Comparison of ENCODE assay signal across 22 mouse cellular contexts in genomic region chr12:111882022-111882421, GRCm38 (mm10). TPM values are rescaled to one million over a fixed set of nuclear protein-coding genes. Genes with fewer than 3 reads are reported as not detected.
A peak's percentile ranks its signal among the peaks of the same experiment; 100 is the strongest.
DNase-seq lines count a peak whose midpoint lies in the region; ATAC-seq and TF ChIP-seq lines count a peak whose summit lies in the region.
"Had no signal": no experiment of that assay in that cellular context is flagged by ENCODE, and none has a peak within 500 bp of the region (broad histone marks: within the 10 kb centered on the region; RNA-seq: fewer than 3 reads in every experiment).

No protein-coding gene starts in this region.

- no peak overlapping the region for H3K4me3 ChIP-seq in heart, embryonic 12.5 days
- H3K4me3 ChIP-seq in lung, embryonic 16.5 days (ENCODE audit: low read length), result no peak overlapping the region
- no peak overlapping the region for H3K4me3 ChIP-seq in MEL (ENCODE audit: control insufficient read depth in 1 of 2, insufficient read depth in 1 of 2, low read depth in 2 of 2, low read length in 2 of 2)
- H3K4me3 ChIP-seq: embryonic facial prominence, embryonic 12.5 days; embryonic facial prominence, embryonic 15.5 days; hindbrain, embryonic 12.5 days; hindbrain, embryonic 15.5 days had no signal

- H3K9ac ChIP-seq in heart, embryonic 12.5 days, result no peak overlapping the region
- H3K9ac ChIP-seq in lung, embryonic 16.5 days (ENCODE audit: low read length), result no peak overlapping the region
- no peak overlapping the region for H3K9ac ChIP-seq in MEL (ENCODE audit: control insufficient read depth, low read depth, low read length, poor library complexity, severe bottlenecking)
- H3K9ac ChIP-seq: embryonic facial prominence, embryonic 12.5 days; embryonic facial prominence, embryonic 15.5 days; hindbrain, embryonic 12.5 days; hindbrain, embryonic 15.5 days had no signal

- H3K36me3 ChIP-seq in heart, embryonic 12.5 days, result no peaks in the 10 kb centered on the region
- no peaks in the 10 kb centered on the region for H3K36me3 ChIP-seq in lung, embryonic 16.5 days (ENCODE audit: control insufficient read depth, insufficient read depth, low read length)
- H3K36me3 ChIP-seq in MEL (ENCODE audit: control insufficient read depth in 1 of 2, insufficient read depth in 2 of 2, low read length in 2 of 2), result peaks cover 0 to 15% of the 10 kb centered on the region in 2 experiments; a peak in 2 of 4 replicates
- H3K36me3 ChIP-seq: embryonic facial prominence, embryonic 12.5 days; embryonic facial prominence, embryonic 15.5 days; hindbrain, embryonic 12.5 days; hindbrain, embryonic 15.5 days had no signal

- intact Hi-C loops in heart, postnatal 36 days (cut with DNase I), result loop anchor here (2.0 kb wide), 1 partner anchor 21 kb away; no protein-coding TSS in a partner anchor

- ATAC-seq in heart, embryonic 12.5 days (ENCODE audit: insufficient number of reproducible peaks, low FRiP score), result no peak
- ATAC-seq in lung, embryonic 16.5 days (ENCODE audit: low read depth), result no peak
- ATAC-seq: activated CD4-positive, CD25-positive, alpha-beta regulatory T cell, adult 4 months; CD4-positive, CD25-positive, alpha-beta regulatory T cell, adult 4 months; forebrain, embryonic 14.5 days; intestine, postnatal 0 days had no signal

- H3K4me2 ChIP-seq in heart, embryonic 12.5 days, result no peak overlapping the region
- H3K4me2 ChIP-seq in lung, embryonic 16.5 days (ENCODE audit: low read depth, low read length), result no peak overlapping the region
- H3K4me2 ChIP-seq: embryonic facial prominence, embryonic 12.5 days; embryonic facial prominence, embryonic 15.5 days; hindbrain, embryonic 12.5 days; hindbrain, embryonic 15.5 days had no signal

- no peak for TF ChIP-seq RAD21 in MEL (IDR thresholded peaks at IDR 0.05; ENCODE audit: low read depth, low read length)

- H3K9me3 ChIP-seq in heart, embryonic 12.5 days (replicated peaks), result no peaks in the 10 kb centered on the region
- H3K9me3 ChIP-seq in lung, embryonic 16.5 days (ENCODE audit: control insufficient read depth, low read length), result no peaks in the 10 kb centered on the region
- no peaks in the 10 kb centered on the region for H3K9me3 ChIP-seq in MEL (replicated peaks; ENCODE audit: insufficient read depth, low read length)
- H3K9me3 ChIP-seq: embryonic facial prominence, embryonic 12.5 days; embryonic facial prominence, embryonic 15.5 days; hindbrain, embryonic 12.5 days; hindbrain, embryonic 15.5 days had no signal

- no peak for DNase-seq in heart, postnatal 36 days
- no peak for DNase-seq in lung, postnatal 36 days
- no peak for DNase-seq in MEL (ENCODE audit: low read depth, low spot score)
- no peak for DNase-seq in layer of hippocampus, adult 11-12 months (ENCODE audit: low spot score)
- DNase-seq in spleen, postnatal 36 days (ENCODE audit: low spot score in 2 of 2), result no peak
- DNase-seq: adrenal gland, adult 8-10 months; adrenal gland, postnatal 25 days; cerebellum, adult 11-12 months; cerebellum, adult 9-10 months; cerebellum, postnatal 14 days; gastrocnemius, postnatal 25 days; heart, postnatal 14 days had no signal

- no peaks in the 10 kb centered on the region for H3K79me2 ChIP-seq in MEL (ENCODE audit: control insufficient read depth, insufficient read depth, low read length, poor library complexity)

- peaks cover 43% of the 10 kb centered on the region for H3K4me1 ChIP-seq in heart, embryonic 12.5 days (replicated peaks)
- H3K4me1 ChIP-seq in lung, embryonic 16.5 days (replicated peaks; ENCODE audit: control insufficient read depth, insufficient read depth, low read length), result 0 out of 2 replicates have a peak, but pooled peaks cover 2% of the 10 kb centered on the region
- peaks cover 7 to 12% of the 10 kb centered on the region in 2 experiments; a peak in 3 of 4 replicates for H3K4me1 ChIP-seq in MEL (ENCODE audit: control insufficient read depth in 1 of 2, insufficient read depth in 2 of 2, low read length in 2 of 2)
- H3K4me1 ChIP-seq: embryonic facial prominence, embryonic 12.5 days; embryonic facial prominence, embryonic 15.5 days; hindbrain, embryonic 12.5 days; hindbrain, embryonic 15.5 days had no signal

- 0 out of 2 replicates have a peak overlapping the region, but pooled peaks have one; percentile 5 for H3K27ac ChIP-seq in heart, embryonic 12.5 days (ENCODE audit: poor library complexity, severe bottlenecking)
- 0 out of 2 replicates have a peak overlapping the region, but pooled peaks have one; percentile 17 for H3K27ac ChIP-seq in lung, embryonic 16.5 days (ENCODE audit: low read length)
- peak overlapping the region; percentile 11; the same call in 1 of the 2 replicates for H3K27ac ChIP-seq in MEL (ENCODE audit: control insufficient read depth, low read depth, low read length)
- H3K27ac ChIP-seq: embryonic facial prominence, embryonic 12.5 days; embryonic facial prominence, embryonic 15.5 days; hindbrain, embryonic 12.5 days; hindbrain, embryonic 15.5 days had no signal

- TF ChIP-seq EP300 in MEL (IDR thresholded peaks at IDR 0.05; ENCODE audit: low read depth in 1 of 2, low read length in 2 of 2), result peak; percentile 53 to 65

- 53% methylated on average over 3 of the region's 3 CpGs for WGBS in heart, embryonic 12.5 days
- WGBS in lung, embryonic 16.5 days, result 73% methylated on average over 3 of the region's 3 CpGs

- no peaks in the 10 kb centered on the region for H3K27me3 ChIP-seq in heart, embryonic 12.5 days (replicated peaks)
- H3K27me3 ChIP-seq in lung, embryonic 16.5 days (ENCODE audit: control insufficient read depth, insufficient read depth, low read depth, low read length), result no peaks in the 10 kb centered on the region
- H3K27me3 ChIP-seq in MEL (ENCODE audit: control insufficient read depth in 1 of 2, insufficient read depth in 2 of 2, low read length in 2 of 2), result no peaks in the 10 kb centered on the region
- H3K27me3 ChIP-seq: embryonic facial prominence, embryonic 12.5 days; embryonic facial prominence, embryonic 15.5 days; hindbrain, embryonic 12.5 days; hindbrain, embryonic 15.5 days had no signal

- no peak for TF ChIP-seq CTCF in MEL (IDR thresholded peaks at IDR 0.05 in 2 of 3, conservative IDR thresholded peaks at IDR 0.05 in 1 of 3; ENCODE audit: control insufficient read depth in 1 of 3, insufficient read depth in 1 of 3, low read depth in 2 of 3, low read length in 3 of 3, poor library complexity in 1 of 3, severe bottlenecking in 1 of 3)

- no peak for TF ChIP-seq POLR2A in MEL (IDR thresholded peaks at IDR 0.05; ENCODE audit: control insufficient read depth in 1 of 2, insufficient read depth in 1 of 2, low read depth in 1 of 2, low read length in 2 of 2, poor library complexity in 1 of 2)

TF ChIP-seq in MEL, 35 proteins besides CTCF, POLR2A, EP300 and RAD21:
- TF ChIP-seq ZC3H11A (IDR thresholded peaks at IDR 0.05; ENCODE audit: low read depth, low read length) (no peak), TCF12 (IDR thresholded peaks at IDR 0.05; ENCODE audit: low read depth, low read length) (peak; percentile 68), GABPA (IDR thresholded peaks at IDR 0.05; ENCODE audit: low read depth, low read length) (no peak), GATA1 (IDR thresholded peaks at IDR 0.05; ENCODE audit: low read depth, low read length) (peak; percentile 75)

RNA-seq across cellular contexts. Expression of gene Ppp1r13b, which starts 25.9 kb away (rescaled TPM):
- 17.9 and 19.8 TPM in 2 replicates for polyA plus RNA-seq in heart, embryonic 12.5 days (2016; fragmentation: Nextera tagmentation; extraction: Ambion mirVana)
- 10 to 100 TPM; 19.7 to 20.3 TPM for total RNA-seq in heart, postnatal 36 days (2021)
- polyA plus RNA-seq in lung, embryonic 16.5 days (2015; fragmentation: Nextera tagmentation; extraction: Ambion mirVana), result 11.3 and 15.9 TPM in 2 replicates
- total RNA-seq in MEL (2012; rRNA removed), result 1.5 and 2.0 TPM in 2 replicates
- polyA plus RNA-seq in MEL (2012; ENCODE audit: insufficient read depth in 1 of 2, insufficient read length in 2 of 2, low read depth in 1 of 2, low replicate concordance in 2 of 2, missing spikeins in 1 of 2), result 1 to 10 TPM in 1 of 2 experiments, not detected in 1; 8.7 TPM
